Mouse (Mus musculus) mouse trophoblast stem cell (cell line): Measurements from ENCODE around the gene Sirt2.

ENCODE experiments used
- in situ Hi-C, 2 experiments: fragments of 300-500 bp; cut with MseI, MboI; formaldehyde crosslinking; loops; 2 replicates in 1 of 2; 3 replicates in 1 of 2; pipeline ENCODE4 v1.15.1; 2025

Gene Sirt2

GRCm38 (mm10) chr7:28766910-28767309 lies 375 bp downstream of the Sirt2 start:
- in situ Hi-C loops, result no loop called here

GRCm38 (mm10) chr7:28767462-28767965 lies 979 bp downstream of the Sirt2 start, which contains the start of gene Nfkbib:
Gene Nfkbib, minus strand, starts transcription at chr7:28767512.
- in situ Hi-C loops, result no loop called here

DNA sequence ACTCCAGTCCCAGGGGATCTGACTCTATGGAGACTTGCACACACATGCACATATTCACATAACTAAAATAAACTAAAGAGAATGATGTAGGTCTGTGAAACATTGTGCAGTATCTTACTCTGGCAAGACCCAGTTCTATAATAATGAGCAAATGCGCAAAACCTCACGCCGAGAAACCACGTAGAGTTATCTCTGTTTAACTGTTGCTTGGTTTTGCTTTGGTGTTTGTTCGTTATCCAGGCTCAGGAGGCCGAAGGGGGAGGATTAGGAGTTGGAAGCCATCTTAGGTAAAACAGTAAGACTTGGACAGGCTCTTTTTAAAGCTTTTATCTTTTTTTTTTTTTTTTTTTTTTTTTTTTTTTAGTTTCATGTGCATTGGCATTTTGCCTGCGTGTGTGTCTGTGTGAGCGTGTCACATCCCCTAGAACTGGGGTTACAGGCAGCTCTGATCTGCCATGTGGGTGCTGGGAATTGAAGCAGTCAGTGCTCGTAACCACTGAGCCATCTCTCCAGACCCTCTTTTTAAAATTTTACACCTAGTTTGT lies 3.0 kb downstream of the Sirt2 start:
- in situ Hi-C loops, result no loop called here

GRCm38 (mm10) chr7:28770309-28770708 lies 3.8 kb downstream of the Sirt2 start:
- in situ Hi-C loops, result no loop called here

GRCm38 (mm10) chr7:28771867-28772266 lies 5.3 kb downstream of the Sirt2 start:
- in situ Hi-C loops, result no loop called here

- in situ Hi-C loops, result no loop called here
These were observed 6.6 kb downstream of the Sirt2 start for GRCm38 (mm10) chr7:28773163-28773562.

DNA sequence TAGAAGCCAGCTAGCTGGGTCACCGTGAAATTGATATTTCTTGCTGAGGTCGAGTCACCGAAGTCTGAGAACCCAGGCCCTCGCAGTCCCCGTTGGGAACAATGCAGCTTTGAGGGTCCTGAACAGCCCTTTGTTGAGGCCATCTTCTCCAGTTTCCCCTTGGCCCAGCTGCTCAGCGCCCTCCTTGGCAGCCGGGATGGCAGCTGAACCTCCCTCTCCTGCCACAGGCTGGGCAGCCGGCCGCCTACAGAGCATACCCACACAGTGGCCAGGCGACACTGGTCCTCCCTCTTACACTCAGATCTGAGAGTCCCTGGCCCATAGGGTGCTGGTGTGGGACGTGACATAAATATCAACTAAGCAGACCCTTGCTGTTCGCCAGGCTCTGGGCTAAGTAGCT lies 7.6 kb downstream of the Sirt2 start:
- in situ Hi-C loops, result no loop called here

DNA sequence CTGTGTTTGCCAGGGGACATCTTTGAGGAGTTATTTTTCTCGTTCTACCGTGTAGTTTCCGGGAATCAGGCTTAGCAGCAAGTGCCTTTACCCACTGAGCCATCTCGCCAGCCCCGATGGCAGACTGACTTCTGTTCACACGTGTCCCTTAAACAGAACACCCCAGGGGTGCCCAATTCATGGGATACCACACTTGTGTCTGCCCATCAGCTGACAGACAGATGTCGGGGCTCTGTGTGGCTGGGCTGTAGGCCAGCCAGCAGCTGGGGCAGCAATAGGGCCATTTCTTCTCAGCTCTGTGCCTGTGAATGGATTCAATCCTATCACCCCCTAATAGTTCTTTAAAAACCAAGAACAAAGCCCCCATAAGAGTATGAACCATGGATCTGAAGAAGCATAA lies 8.6 kb downstream of the Sirt2 start:
- in situ Hi-C loops, result no loop called here

- in situ Hi-C loops, result no loop called here
These were observed 12.3 kb downstream of the Sirt2 start for GRCm38 (mm10) chr7:28778825-28779224.

DNA sequence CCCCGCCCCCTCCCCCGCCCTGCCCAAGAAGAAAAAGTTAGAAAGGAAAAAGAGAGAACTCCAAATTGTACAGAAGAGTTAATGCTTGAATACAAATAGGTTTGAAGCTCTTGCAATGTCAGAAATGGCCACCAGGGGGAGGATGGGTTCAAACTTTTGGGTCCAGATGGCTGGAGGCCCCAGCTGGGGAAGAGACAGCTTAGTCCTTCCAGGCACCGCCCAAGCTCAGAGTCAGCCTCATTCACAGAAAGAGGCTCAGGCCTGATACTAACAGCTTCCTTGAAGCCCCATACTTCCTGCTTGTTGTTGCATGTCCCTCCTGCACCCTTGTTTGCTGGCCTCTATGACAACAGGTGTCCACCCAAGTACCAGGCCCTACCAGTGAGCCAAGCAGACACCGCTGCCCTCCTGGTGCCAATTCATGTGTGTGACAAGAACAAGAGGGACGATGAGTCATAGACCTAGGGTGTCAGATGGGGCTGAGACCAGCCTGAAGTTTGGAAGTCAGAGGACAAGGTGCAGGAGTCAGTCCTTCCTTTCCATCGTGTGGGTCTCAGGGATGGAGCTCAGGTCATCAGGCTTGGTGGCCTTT lies 13.6 kb downstream of the Sirt2 start:
- in situ Hi-C loops, result no loop called here

DNA sequence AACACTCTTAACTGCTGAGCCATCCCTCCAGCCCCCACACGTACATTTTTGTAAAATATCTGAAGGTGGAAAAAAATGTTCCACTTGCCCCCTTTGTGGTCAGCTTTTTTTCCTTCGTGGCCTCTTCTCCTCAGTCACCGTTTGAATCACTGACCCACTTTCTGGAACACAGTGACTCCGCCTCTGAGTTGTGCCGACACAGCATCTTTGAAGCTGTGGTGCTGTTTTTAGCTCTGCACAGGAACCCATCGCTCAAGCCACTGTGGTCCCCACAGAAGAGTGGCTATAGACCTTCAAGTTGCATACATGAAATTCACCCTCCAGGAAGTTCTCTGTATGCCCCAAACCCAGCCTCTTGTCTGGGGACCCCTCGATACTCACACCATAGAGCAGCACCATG lies 14.3 kb downstream of the Sirt2 start:
- in situ Hi-C loops, result no loop called here

- in situ Hi-C loops, result no loop called here
These were observed 14.7 kb downstream of the Sirt2 start for GRCm38 (mm10) chr7:28781261-28781663.

DNA sequence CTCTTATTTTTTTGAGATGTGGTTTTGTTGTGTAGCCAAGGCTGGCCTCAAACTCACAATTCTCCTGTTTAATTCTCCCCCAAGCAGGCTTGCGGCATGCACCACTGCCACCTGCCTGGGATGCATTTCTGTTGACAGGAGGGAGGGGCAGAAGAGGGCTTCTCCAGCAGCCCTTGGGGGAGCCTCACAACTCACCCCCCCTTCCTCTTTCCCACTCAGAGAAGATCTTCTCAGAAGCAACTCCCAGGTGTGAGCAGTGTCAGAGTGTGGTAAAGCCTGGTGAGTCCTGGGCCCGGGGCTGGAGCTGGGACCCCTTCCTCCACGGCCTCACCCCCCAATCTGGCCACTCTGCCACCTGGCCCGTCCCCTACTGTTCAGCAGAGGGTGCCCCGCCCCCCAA lies 18.6 kb downstream of the Sirt2 start:
- in situ Hi-C loops, result loop anchor here in 1 of 2 experiments (5.0 kb wide), 1 partner anchor 82 kb away; no protein-coding TSS in a partner anchor

GRCm38 (mm10) chr7:28787884-28788283 lies 21.3 kb downstream of the Sirt2 start:
- in situ Hi-C loops, result loop anchor here in 1 of 2 experiments (5.0 kb wide), 1 partner anchor 79 kb away; no protein-coding TSS in a partner anchor

- in situ Hi-C loops, result loop anchor here in 1 of 2 experiments (5.0 kb wide), 1 partner anchor 79 kb away; no protein-coding TSS in a partner anchor
These were observed 22.0 kb downstream of the Sirt2 start, which contains the start of gene Rinl for GRCm38 (mm10) chr7:28788307-28789195. Gene Rinl, plus strand, starts transcription at chr7:28788969.

DNA sequence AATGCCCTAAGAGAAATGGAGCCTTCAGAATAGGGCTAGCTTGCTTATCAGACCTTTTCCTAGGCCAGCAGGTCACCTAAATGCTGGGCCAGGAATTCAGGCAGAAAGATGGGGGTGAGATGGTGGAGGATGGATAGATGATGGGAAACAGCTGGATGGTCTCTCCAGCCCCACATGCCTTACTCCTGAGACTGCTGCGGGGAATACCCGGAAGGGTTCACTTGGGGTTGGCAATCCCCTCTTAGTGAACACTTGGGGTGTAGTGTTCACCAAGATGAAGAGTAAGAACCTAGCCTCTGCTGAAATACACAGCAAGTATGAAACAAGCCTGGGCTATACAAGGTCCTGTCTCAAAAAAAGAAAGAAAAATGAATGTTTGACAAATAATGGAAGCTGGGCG lies 22.7 kb downstream of the Sirt2 start:
- in situ Hi-C loops, result loop anchor here in 1 of 2 experiments (5.0 kb wide), 1 partner anchor 78 kb away; no protein-coding TSS in a partner anchor

DNA sequence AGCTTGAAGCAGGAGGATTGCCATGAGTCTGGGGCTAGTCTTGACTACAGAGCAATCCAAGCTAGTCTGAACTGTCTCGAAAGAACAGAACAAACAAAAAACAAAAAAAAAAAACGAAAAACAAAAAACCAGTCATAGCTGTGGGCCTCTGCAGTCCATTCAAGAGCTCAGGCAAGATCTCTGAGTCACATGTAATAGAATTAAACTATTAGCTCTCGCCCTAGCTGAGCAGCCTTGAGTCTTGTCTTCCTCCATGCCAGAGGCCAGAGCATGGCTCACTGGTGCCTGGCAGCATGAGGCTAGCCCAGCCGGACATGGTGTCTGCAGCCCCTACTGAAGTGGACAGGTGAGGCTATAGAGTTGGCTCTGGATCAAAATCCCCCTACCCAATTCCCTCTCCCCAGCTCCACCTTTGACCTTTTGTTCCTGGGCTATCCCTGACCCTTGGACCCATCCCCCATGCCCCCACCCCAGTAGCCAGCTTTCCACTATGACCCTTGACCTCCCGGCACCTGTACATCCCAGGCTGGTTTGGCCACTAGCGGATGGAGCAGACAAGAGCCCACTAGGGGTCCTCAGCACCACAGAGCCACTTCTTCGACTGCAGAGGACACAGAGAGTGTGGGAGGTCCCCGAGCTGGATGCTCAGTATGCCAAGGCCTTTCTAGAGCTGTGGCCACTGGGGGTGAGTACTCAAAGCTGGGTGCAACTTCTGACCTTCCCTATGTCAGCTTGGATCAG lies 23.7 kb downstream of the Sirt2 start:
- in situ Hi-C loops, result loop anchor here in 1 of 2 experiments (5.0 kb wide), 1 partner anchor 77 kb away; no protein-coding TSS in a partner anchor

DNA sequence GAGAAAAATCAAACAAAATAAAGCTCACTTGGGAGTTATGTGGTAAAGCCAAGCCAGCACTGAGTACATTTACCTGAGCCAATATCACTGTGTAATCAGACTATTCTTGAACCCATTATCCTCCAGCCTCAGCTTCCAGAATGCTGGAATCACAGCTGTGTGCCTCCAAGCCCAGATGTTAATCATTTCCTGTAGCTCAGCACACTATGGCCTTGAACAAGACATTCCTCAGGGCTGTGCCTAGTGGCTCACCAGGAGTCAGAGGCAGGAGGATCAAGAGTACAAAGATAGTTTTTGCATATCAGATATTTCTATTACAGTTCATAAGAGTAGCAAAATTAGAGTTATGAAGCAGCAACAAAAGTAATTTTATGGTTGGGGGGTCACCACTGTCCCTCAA lies 25.2 kb downstream of the Sirt2 start:
- in situ Hi-C loops, result loop anchor here in 1 of 2 experiments (5.0 kb wide), 1 partner anchor 76 kb away; no protein-coding TSS in a partner anchor

DNA sequence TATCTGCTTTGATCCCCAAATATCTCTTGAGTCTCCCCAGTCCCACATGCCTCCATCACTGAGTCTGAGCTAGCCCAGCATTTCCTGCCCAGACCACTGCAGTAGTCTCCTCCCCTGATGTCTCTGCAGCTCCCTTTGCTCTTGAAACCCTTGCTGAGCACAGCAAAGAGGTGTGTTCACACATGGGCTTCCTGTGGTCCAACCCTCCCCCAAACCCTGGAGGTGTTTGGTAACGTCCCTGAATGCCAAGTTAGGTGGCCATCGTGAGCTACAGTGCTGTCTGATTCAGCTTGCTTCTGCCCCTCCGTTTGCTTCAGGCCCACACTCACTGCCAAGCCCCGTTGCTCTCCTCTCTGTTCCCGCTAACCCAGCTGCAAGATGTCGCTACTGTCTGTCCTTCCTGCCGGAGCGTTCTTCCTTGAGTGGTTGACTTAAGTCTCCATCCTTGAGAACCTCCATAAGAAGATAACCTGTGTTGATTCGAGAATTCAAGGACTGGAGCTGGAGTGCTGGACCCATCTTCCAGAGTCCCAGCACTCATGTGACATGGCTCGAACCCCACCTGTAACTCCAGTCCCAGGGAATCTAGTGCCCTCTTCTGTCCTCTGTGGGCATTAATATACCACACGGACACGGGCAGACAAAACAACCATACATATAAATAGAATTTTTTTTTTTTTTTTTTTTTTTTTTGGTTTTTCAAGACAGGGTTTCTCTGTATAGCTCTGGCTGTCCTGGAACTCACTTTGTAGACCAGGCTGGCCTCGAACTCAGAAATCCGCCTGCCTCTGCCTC lies 26.1 kb downstream of the Sirt2 start:
- in situ Hi-C loops, result loop anchor here in 1 of 2 experiments (5.0 kb wide), 1 partner anchor 75 kb away; no protein-coding TSS in a partner anchor

GRCm38 (mm10) chr7:28793834-28794233 lies 27.3 kb downstream of the Sirt2 start:
- in situ Hi-C loops, result loop anchor here in 1 of 2 experiments (5.0 kb wide), 1 partner anchor 73 kb away; no protein-coding TSS in a partner anchor
